Mouse (Mus musculus): ENCODE measurements around the gene Ppp6r3. TPM values are rescaled to one million over a fixed set of nuclear protein-coding genes. Genes with fewer than 3 reads are reported as not detected.
A peak's percentile ranks its signal among the peaks of the same experiment; 100 is the strongest.
"Not testable (repeated sequence)": the region's sequence is repeated elsewhere in the genome, so short reads cannot be mapped to it uniquely, and the experiment has no call there.

The Ppp6r3 gene
- total RNA-seq, 2 experiments from 2014 or later = 77.7 to 87.2 TPM

DNA sequence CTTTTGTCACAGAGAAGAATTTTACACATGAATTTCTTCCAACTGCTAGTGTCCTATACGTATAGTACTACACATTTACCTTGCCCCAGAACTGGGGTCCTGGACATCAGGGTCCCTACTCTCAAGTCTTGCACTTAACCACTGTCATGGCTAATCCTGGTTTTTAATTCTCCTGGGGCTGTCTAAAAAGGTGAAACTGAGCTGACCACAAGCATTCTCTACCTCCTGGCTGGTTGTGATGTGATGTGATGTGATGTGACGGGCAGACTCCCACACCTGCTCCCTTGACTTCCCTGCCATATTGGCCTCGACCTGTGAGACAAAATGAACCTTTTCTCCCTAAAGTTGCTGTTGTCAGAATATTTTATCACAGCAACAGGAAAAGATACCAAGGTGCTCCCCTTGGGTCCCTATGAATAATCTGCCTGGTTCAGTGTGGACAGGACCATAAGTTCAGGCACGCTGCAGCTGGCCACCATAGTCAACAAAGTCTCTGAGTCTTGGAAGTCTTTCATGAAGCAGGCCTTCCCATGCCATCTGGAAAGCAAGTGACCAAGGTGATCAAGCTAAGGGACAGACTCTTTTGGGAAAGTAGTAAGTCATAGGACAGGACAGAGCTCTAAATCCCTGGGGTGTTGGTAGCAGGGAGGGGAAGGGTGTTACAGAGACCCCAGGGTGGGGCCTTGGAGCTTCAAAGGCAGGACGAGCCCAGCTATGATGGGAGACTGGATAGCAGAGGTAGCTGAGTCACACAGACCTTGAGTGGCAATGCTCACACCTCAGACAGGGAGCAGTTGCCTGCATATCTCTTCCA is 1.1 kb upstream of the Ppp6r3 start:
- ATAC-seq (ENCODE audit: poor library complexity, severe bottlenecking) = no peak

- ATAC-seq (ENCODE audit: poor library complexity, severe bottlenecking) = peak; percentile 16
Measured at GRCm38 (mm10) chr19:3575276-3575631, 295 bp downstream of the Ppp6r3 start.

GRCm38 (mm10) chr19:3574593-3575094 is 905 bp downstream of the Ppp6r3 start:
- ATAC-seq (ENCODE audit: poor library complexity, severe bottlenecking) = no peak

DNA sequence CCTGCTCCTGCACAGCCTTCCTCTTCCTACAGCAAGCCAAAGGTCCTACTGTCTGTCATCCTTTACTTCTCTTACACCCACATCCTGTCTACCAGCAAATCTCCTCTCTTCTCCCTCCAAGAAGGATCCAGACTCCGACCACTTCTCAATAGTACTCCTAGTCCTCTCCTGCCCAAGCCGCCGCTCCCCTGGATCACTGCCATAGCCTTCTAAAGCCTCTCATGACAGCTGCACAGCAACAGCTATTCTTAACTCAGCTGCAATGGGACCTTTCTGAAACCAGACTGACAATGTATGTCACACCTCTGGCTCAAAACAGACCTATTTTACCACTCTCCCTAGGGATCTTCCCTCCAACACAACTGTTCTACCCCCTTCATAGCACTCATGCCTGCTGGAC is 11.2 kb downstream of the Ppp6r3 start:
- no peak for ATAC-seq (ENCODE audit: poor library complexity, severe bottlenecking)

- peak; percentile 52 for ATAC-seq (ENCODE audit: poor library complexity, severe bottlenecking)
Measured at GRCm38 (mm10) chr19:3562752-3563151, 12.8 kb downstream of the Ppp6r3 start.

DNA sequence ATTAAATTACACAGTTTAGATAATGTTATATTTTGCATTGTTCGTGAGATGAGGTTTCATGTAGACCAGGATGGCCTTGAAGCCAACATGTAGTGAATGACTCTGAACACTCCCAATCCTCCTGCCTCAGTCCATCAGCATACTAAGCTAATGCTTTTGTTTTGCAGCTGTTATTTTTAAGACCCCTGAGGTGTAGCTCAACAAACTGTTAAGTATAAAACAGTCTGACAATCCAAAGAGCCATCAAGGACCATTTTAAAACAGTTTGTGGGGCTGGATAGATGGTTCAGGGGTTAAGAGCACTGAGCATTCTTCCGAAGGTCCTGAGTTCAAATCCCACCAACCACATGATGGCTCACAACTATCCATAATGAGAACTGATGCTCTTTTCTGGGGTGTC is 13.3 kb downstream of the Ppp6r3 start:
- ATAC-seq (ENCODE audit: poor library complexity, severe bottlenecking) = no peak

DNA sequence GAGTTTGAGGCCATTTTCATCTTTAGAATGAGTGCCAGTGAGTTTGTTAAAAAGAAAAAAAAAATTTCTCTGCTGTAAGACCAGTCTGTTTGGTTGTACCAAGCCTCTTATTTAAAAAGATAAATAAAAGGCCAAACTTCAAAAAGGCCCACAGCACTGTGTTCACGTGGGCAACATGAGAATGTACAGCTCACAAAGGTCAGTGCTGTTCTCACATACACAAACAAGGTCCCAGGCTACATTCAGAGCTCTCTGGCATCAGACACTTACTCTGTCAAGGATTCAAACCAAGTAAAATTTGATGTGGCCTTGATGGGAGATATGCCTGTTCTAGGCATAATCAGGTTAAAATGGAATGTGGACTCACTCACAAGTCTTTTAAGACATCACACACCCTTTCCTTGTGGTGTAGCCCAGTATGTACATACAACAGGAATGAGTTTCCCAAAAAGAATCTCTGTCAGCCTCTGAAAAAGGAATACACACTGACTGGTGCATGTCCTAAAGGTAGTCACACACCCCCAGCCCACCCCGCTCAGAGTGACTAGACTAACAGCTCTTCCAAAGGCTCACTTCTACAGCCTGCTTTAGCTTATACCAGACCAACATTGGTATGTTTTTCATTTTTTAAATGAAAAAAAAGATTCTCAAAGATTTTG is 19.3 kb downstream of the Ppp6r3 start:
- ATAC-seq (ENCODE audit: poor library complexity, severe bottlenecking) = no peak

- no peak for ATAC-seq (ENCODE audit: poor library complexity, severe bottlenecking)
Measured at GRCm38 (mm10) chr19:3554785-3555184, 20.8 kb downstream of the Ppp6r3 start.

GRCm38 (mm10) chr19:3551573-3552159 is 23.9 kb downstream of the Ppp6r3 start:
- no peak for ATAC-seq (ENCODE audit: poor library complexity, severe bottlenecking)

- no peak for ATAC-seq (ENCODE audit: poor library complexity, severe bottlenecking)
Measured at GRCm38 (mm10) chr19:3550101-3550500, 25.4 kb downstream of the Ppp6r3 start.

- ATAC-seq (ENCODE audit: poor library complexity, severe bottlenecking) = no peak
Measured at GRCm38 (mm10) chr19:3549263-3549662, 26.3 kb downstream of the Ppp6r3 start.

GRCm38 (mm10) chr19:3548311-3548710 is 27.2 kb downstream of the Ppp6r3 start:
- ATAC-seq (ENCODE audit: poor library complexity, severe bottlenecking) = no peak

- ATAC-seq (ENCODE audit: poor library complexity, severe bottlenecking) = no peak
Measured at GRCm38 (mm10) chr19:3544995-3545394, 30.6 kb downstream of the Ppp6r3 start.

DNA sequence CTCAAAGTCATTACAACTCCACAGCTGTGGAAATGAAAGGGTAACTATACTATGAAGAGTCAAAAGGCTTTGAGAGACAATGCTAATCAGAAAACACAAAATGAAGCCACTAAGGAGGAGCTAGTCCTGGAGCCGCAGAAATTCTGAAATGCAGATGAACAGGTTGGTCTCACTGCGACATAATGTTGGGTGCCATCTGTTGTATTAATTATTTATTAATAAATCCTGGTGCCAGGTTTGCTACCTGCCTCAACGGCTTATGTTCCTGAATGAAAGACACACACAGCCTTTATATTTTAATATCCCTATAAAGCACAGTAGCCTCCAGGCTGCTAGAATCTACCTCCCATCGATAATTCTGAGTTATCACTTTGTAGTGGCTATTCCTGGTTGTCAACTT is 33.0 kb downstream of the Ppp6r3 start:
- ATAC-seq (ENCODE audit: poor library complexity, severe bottlenecking) = no peak

GRCm38 (mm10) chr19:3540997-3541396 is 34.6 kb downstream of the Ppp6r3 start:
- ATAC-seq (ENCODE audit: poor library complexity, severe bottlenecking) = no peak

GRCm38 (mm10) chr19:3540254-3540653 is 35.3 kb downstream of the Ppp6r3 start:
- 0 out of 2 replicates have a peak, but pooled peaks have one; percentile 24 for ATAC-seq (ENCODE audit: poor library complexity, severe bottlenecking)

DNA sequence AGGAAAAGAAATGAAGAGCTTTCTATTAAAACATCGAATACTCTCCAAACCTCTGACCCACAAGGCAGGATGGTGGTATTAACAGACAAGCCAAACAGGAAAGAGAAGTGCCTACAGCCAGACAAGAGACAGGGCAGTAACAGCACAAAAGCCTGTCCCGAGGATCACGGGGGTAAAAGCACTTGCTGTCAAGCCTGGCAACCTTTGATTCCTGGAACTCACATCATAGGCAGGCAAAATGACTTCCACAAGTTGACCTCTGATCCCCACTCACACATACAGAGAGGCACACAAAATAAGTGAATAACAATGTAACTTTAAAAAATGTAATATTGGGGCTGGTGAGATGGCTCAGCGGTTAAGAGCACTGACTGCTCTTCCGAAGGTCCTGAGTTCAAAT is 36.1 kb downstream of the Ppp6r3 start:
- ATAC-seq (ENCODE audit: poor library complexity, severe bottlenecking) = no peak

DNA sequence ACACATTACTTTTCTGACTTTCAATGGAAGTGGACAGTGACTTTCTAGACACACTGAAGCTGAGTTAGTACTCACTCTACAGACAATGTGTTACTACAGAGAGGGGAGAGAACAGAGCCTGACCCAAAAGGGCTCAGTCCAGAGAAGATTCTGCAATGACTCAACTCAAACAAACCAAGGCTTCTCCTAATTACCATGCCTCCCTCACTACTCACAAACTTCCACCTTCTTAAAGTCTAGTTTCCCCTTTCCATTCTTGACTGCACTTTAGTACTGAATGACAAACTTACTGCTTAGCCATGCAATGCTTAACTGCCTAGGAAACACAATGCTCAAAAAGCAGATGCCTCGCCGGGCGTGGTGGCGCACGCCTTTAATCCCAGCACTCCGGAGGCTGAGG is 37.9 kb downstream of the Ppp6r3 start:
- peak; percentile 57 for ATAC-seq (ENCODE audit: poor library complexity, severe bottlenecking)

GRCm38 (mm10) chr19:3534945-3535344 is 40.6 kb downstream of the Ppp6r3 start:
- no peak for ATAC-seq (ENCODE audit: poor library complexity, severe bottlenecking)

DNA sequence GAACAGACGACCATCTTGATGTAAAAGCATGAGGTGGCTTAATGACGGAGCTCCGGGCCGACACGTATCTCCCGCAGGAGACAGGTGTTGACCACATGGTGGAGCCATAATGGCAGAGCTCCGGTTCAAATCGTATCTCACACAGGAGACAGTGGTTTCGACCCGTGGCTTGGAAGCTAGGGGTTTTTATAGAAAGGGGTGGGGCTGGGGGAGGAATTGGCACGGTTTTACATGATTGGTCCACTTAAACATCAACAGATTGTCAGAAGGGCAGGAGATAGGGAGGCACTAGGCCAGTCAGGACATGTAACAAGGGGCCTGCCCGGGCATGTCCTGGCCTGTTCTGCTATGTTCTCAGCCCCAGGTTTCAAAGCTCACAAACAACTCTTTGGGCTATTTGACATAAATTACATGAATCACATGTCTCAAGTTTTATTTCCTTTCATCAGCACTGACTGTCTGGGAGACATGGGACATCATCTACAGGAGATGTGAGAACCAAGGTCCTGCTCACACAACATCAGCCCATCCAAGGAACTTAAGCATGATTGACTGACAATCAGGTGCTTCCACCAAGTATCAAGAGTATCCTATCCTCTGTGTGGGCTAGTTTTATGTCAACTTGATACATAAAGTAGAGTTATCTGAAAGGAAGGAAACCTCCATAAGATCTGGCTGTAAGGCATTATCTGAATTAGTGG is 42.1 kb downstream of the Ppp6r3 start:
- ATAC-seq (ENCODE audit: poor library complexity, severe bottlenecking) = not testable (repeated sequence)

GRCm38 (mm10) chr19:3532717-3533260 is 42.8 kb downstream of the Ppp6r3 start:
- no peak for ATAC-seq (ENCODE audit: poor library complexity, severe bottlenecking)
